Mouse (Mus musculus): ENCODE results near the gene Hoxa11. TPM values are rescaled to one million over a fixed set of nuclear protein-coding genes. Genes with fewer than 3 reads are reported as not detected.

Hoxa11 gene
- total and polyA plus RNA-seq, 2 experiments: not detected

GRCm38 (mm10) chr6:52281084-52281483 lies 35.5 kb upstream of the Hoxa11 start:
- WGBS: 65% methylated on average over 12 of the region's 12 CpGs
- DNase-seq (ENCODE audit: extremely low read depth, low read depth, low spot score): no peak

GRCm38 (mm10) chr6:52276920-52277319 lies 31.3 kb upstream of the Hoxa11 start:
- no peak for TF ChIP-seq POLR2A (IDR thresholded peaks at IDR 0.05; ENCODE audit: extremely low read depth, insufficient read depth, low read length)
- no peak for TF ChIP-seq CTCF (IDR thresholded peaks at IDR 0.05; ENCODE audit: low read depth, low read length)
- Histone ChIP-seq H3K27me3 (ENCODE audit: control insufficient read depth, insufficient read depth, low read length) (peaks cover 17% of the 10 kb centered on the region; the same call in 1 of the 2 replicates), H3K9ac (ENCODE audit: low read depth, low read length) (no peak overlapping the region), H3K36me3 (ENCODE audit: control insufficient read depth, insufficient read depth, low read length) (no peaks in the 10 kb centered on the region), H3K4me1 (ENCODE audit: control insufficient read depth, insufficient read depth, low read length) (no peaks in the 10 kb centered on the region), H3K4me3 (ENCODE audit: insufficient read depth, low read depth, low read length) (no peak overlapping the region), H3K27ac (replicated peaks; ENCODE audit: insufficient read depth, low read depth, low read length) (no peak overlapping the region), H3K79me2 (ENCODE audit: control insufficient read depth, insufficient read depth, low read length) (no peaks in the 10 kb centered on the region)
- DNase-seq (ENCODE audit: extremely low read depth, low read depth, low spot score): no peak
- WGBS: 23% methylated on average over 5 of the region's 5 CpGs

More at GRCm38 (mm10) chr6:52281084-52281483, 35.5 kb upstream of the Hoxa11 start:
- peaks cover 3% of the 10 kb centered on the region; the same call in 1 of the 2 replicates for H3K27me3 ChIP-seq (ENCODE audit: control insufficient read depth, insufficient read depth, low read length)
- H3K79me2 ChIP-seq (ENCODE audit: control insufficient read depth, insufficient read depth, low read length): no peaks in the 10 kb centered on the region
- H3K4me3 ChIP-seq (ENCODE audit: insufficient read depth, low read depth, low read length): no peak overlapping the region
- H3K36me3 ChIP-seq (ENCODE audit: control insufficient read depth, insufficient read depth, low read length): no peaks in the 10 kb centered on the region
- no peaks in the 10 kb centered on the region for H3K4me1 ChIP-seq (ENCODE audit: control insufficient read depth, insufficient read depth, low read length)
- H3K9ac ChIP-seq (ENCODE audit: low read depth, low read length): no peak overlapping the region
- TF ChIP-seq POLR2A (IDR thresholded peaks at IDR 0.05; ENCODE audit: extremely low read depth, insufficient read depth, low read length) (no peak), CTCF (IDR thresholded peaks at IDR 0.05; ENCODE audit: low read depth, low read length) (no peak)
- no peak overlapping the region for H3K27ac ChIP-seq (replicated peaks; ENCODE audit: insufficient read depth, low read depth, low read length)

- H3K36me3 ChIP-seq (ENCODE audit: control insufficient read depth, insufficient read depth, low read length): no peaks in the 10 kb centered on the region
- no peak overlapping the region for H3K4me3 ChIP-seq (ENCODE audit: insufficient read depth, low read depth, low read length)
- H3K27ac ChIP-seq (replicated peaks; ENCODE audit: insufficient read depth, low read depth, low read length): no peak overlapping the region
- no peak overlapping the region for H3K9ac ChIP-seq (ENCODE audit: low read depth, low read length)
- H3K79me2 ChIP-seq (ENCODE audit: control insufficient read depth, insufficient read depth, low read length): no peaks in the 10 kb centered on the region
- DNase-seq (ENCODE audit: extremely low read depth, low read depth, low spot score): no peak
- 8% methylated on average over 6 of the region's 6 CpGs for WGBS
- no peaks in the 10 kb centered on the region for H3K4me1 ChIP-seq (ENCODE audit: control insufficient read depth, insufficient read depth, low read length)
- peaks cover 17% of the 10 kb centered on the region; the same call in 1 of the 2 replicates for H3K27me3 ChIP-seq (ENCODE audit: control insufficient read depth, insufficient read depth, low read length)
- no peak for TF ChIP-seq CTCF (IDR thresholded peaks at IDR 0.05; ENCODE audit: low read depth, low read length)
- no peak for TF ChIP-seq POLR2A (IDR thresholded peaks at IDR 0.05; ENCODE audit: extremely low read depth, insufficient read depth, low read length)
Observed at GRCm38 (mm10) chr6:52276382-52276781, 30.8 kb upstream of the Hoxa11 start.

GRCm38 (mm10) chr6:52275563-52276280 lies 30.1 kb upstream of the Hoxa11 start:
- Histone ChIP-seq H3K9ac (ENCODE audit: low read depth, low read length) (no peak overlapping the region), H3K27me3 (ENCODE audit: control insufficient read depth, insufficient read depth, low read length) (peaks cover 17% of the 10 kb centered on the region; the same call in 1 of the 2 replicates), H3K36me3 (ENCODE audit: control insufficient read depth, insufficient read depth, low read length) (no peaks in the 10 kb centered on the region), H3K4me3 (ENCODE audit: insufficient read depth, low read depth, low read length) (no peak overlapping the region), H3K27ac (replicated peaks; ENCODE audit: insufficient read depth, low read depth, low read length) (no peak overlapping the region), H3K4me1 (ENCODE audit: control insufficient read depth, insufficient read depth, low read length) (0 out of 2 replicates have a peak, but pooled peaks cover 3% of the 10 kb centered on the region), H3K79me2 (ENCODE audit: control insufficient read depth, insufficient read depth, low read length) (no peaks in the 10 kb centered on the region)
- WGBS: 26% methylated on average over 8 of the region's 8 CpGs
- TF ChIP-seq CTCF (IDR thresholded peaks at IDR 0.05; ENCODE audit: low read depth, low read length) (no peak), POLR2A (IDR thresholded peaks at IDR 0.05; ENCODE audit: extremely low read depth, insufficient read depth, low read length) (no peak)
- no peak for DNase-seq (ENCODE audit: extremely low read depth, low read depth, low spot score)

GRCm38 (mm10) chr6:52274576-52274975 lies 29.0 kb upstream of the Hoxa11 start:
- no peaks in the 10 kb centered on the region for H3K79me2 ChIP-seq (ENCODE audit: control insufficient read depth, insufficient read depth, low read length)
- no peaks in the 10 kb centered on the region for H3K36me3 ChIP-seq (ENCODE audit: control insufficient read depth, insufficient read depth, low read length)
- TF ChIP-seq POLR2A (IDR thresholded peaks at IDR 0.05; ENCODE audit: extremely low read depth, insufficient read depth, low read length) (no peak), CTCF (IDR thresholded peaks at IDR 0.05; ENCODE audit: low read depth, low read length) (no peak)
- H3K4me3 ChIP-seq (ENCODE audit: insufficient read depth, low read depth, low read length): no peak overlapping the region
- no peak overlapping the region for H3K27ac ChIP-seq (replicated peaks; ENCODE audit: insufficient read depth, low read depth, low read length)
- WGBS: 18% methylated on average over 11 of the region's 11 CpGs
- peaks cover 22% of the 10 kb centered on the region; the same call in 1 of the 2 replicates for H3K27me3 ChIP-seq (ENCODE audit: control insufficient read depth, insufficient read depth, low read length)
- no peak overlapping the region for H3K9ac ChIP-seq (ENCODE audit: low read depth, low read length)
- DNase-seq (ENCODE audit: extremely low read depth, low read depth, low spot score): no peak
- 0 out of 2 replicates have a peak, but pooled peaks cover 4% of the 10 kb centered on the region for H3K4me1 ChIP-seq (ENCODE audit: control insufficient read depth, insufficient read depth, low read length)

All from liver, adult 2 months (tissue).